Mouse (Mus musculus) right cerebral cortex, postnatal 4 days (tissue): ENCODE measurements around the gene Supt3.
A peak's percentile ranks its signal among the peaks of the same experiment; 100 is the strongest.

ENCODE experiments used
- DNase-seq: peaks from one replicate; pipeline ENCODE4 v3.0.0-alpha.2; 2022

The Supt3 gene

GRCm38 (mm10) chr17:45063776-45064175, 286.8 kb downstream of the Supt3 start:
- peak; percentile 43 for DNase-seq

- DNase-seq, result no peak
These were observed 288.5 kb downstream of the Supt3 start for GRCm38 (mm10) chr17:45065465-45065864.

GRCm38 (mm10) chr17:45067441-45067840, 290.5 kb downstream of the Supt3 start:
- no peak for DNase-seq

- no peak for DNase-seq
These were observed 291.4 kb downstream of the Supt3 start for GRCm38 (mm10) chr17:45068321-45068720.

GRCm38 (mm10) chr17:45072495-45073347, 295.8 kb downstream of the Supt3 start:
- no peak for DNase-seq

- DNase-seq, result no peak
These were observed 296.3 kb downstream of the Supt3 start for GRCm38 (mm10) chr17:45073348-45073634.

- no peak for DNase-seq
These were observed 296.8 kb downstream of the Supt3 start for GRCm38 (mm10) chr17:45073779-45074178.

- no peak for DNase-seq
These were observed 300.0 kb downstream of the Supt3 start for GRCm38 (mm10) chr17:45076951-45077350.

GRCm38 (mm10) chr17:45077921-45078640, 301.1 kb downstream of the Supt3 start:
- no peak for DNase-seq

- no peak for DNase-seq
These were observed 304.6 kb downstream of the Supt3 start for GRCm38 (mm10) chr17:45081521-45081920.

- no peak for DNase-seq
These were observed 305.1 kb downstream of the Supt3 start for GRCm38 (mm10) chr17:45081955-45082475.

GRCm38 (mm10) chr17:45086361-45086760, 309.4 kb downstream of the Supt3 start:
- DNase-seq, result no peak

GRCm38 (mm10) chr17:45087022-45087421, 310.1 kb downstream of the Supt3 start:
- no peak for DNase-seq

GRCm38 (mm10) chr17:45101064-45101463, 324.1 kb downstream of the Supt3 start:
- no peak for DNase-seq

- DNase-seq, result no peak
These were observed 338.4 kb downstream of the Supt3 start for GRCm38 (mm10) chr17:45115386-45115785.

GRCm38 (mm10) chr17:45118565-45119471, 341.9 kb downstream of the Supt3 start:
- no peak for DNase-seq

- DNase-seq, result no peak
These were observed 342.8 kb downstream of the Supt3 start for GRCm38 (mm10) chr17:45119609-45120201.

- no peak for DNase-seq
These were observed 346.9 kb downstream of the Supt3 start for GRCm38 (mm10) chr17:45123856-45124255.

- no peak for DNase-seq
These were observed 351.7 kb downstream of the Supt3 start for GRCm38 (mm10) chr17:45128611-45129010.

GRCm38 (mm10) chr17:45133501-45134400, 356.8 kb downstream of the Supt3 start:
- DNase-seq, result no peak

GRCm38 (mm10) chr17:45136491-45136890, 359.5 kb downstream of the Supt3 start:
- no peak for DNase-seq
